ENCODE assay signal across 8 mouse cellular contexts in genomic region chr11:19017719-19018413, GRCm38 (mm10). TPM values are rescaled to one million over a fixed set of nuclear protein-coding genes. Genes with fewer than 3 reads are reported as not detected.
DNase-seq lines count a peak whose midpoint lies in the region; ATAC-seq and TF ChIP-seq lines count a peak whose summit lies in the region.

No protein-coding gene starts in this region.

- no peak for TF ChIP-seq POLR2A in myocyte (IDR thresholded peaks at IDR 0.05; ENCODE audit: insufficient read length, low read depth)

- H3K27me3 ChIP-seq in kidney, embryonic 15.5 days, result 0 out of 2 replicates have a peak, but pooled peaks cover 2% of the 10 kb centered on the region
- H3K27me3 ChIP-seq in embryonic facial prominence, embryonic 10.5 days (replicated peaks; ENCODE audit: low read depth, poor library complexity, severe bottlenecking), result peaks cover 53% of the 10 kb centered on the region
- no peaks in the 10 kb centered on the region for H3K27me3 ChIP-seq in hindbrain, postnatal 0 days (ENCODE audit: insufficient read depth, low read length)
- H3K27me3 ChIP-seq in myocyte (ENCODE audit: control insufficient read depth, insufficient read depth, insufficient read length), result no peaks in the 10 kb centered on the region

- no peaks in the 10 kb centered on the region for H3K9me3 ChIP-seq in kidney, embryonic 15.5 days (replicated peaks)
- H3K9me3 ChIP-seq in embryonic facial prominence, embryonic 10.5 days, result no peaks in the 10 kb centered on the region
- no peaks in the 10 kb centered on the region for H3K9me3 ChIP-seq in hindbrain, postnatal 0 days (ENCODE audit: low read length)

- no peak for DNase-seq in kidney, adult 9 months
- no peak for DNase-seq in embryonic facial prominence, embryonic 10.5 days (ENCODE audit: low spot score)
- no peak for DNase-seq in hindbrain, postnatal 0 days (ENCODE audit: low spot score)
- no peak for DNase-seq in natural killer cell, adult 2 months (ENCODE audit: low spot score in 2 of 2)

- peak overlapping the region; percentile 99 for H3K27ac ChIP-seq in kidney, embryonic 15.5 days
- H3K27ac ChIP-seq in embryonic facial prominence, embryonic 10.5 days (replicated peaks), result peak overlapping the region; percentile 99
- H3K27ac ChIP-seq in hindbrain, postnatal 0 days, result peak overlapping the region; percentile 99

- 3% methylated on average over 14 of the region's 14 CpGs for WGBS in kidney, embryonic 15.5 days
- WGBS in embryonic facial prominence, embryonic 10.5 days, result 2% methylated on average over 14 of the region's 14 CpGs
- 3% methylated on average over 14 of the region's 14 CpGs for WGBS in hindbrain, postnatal 0 days

- H3K4me3 ChIP-seq in kidney, embryonic 15.5 days (replicated peaks), result peak overlapping the region; percentile 59
- peak overlapping the region; percentile 78 for H3K4me3 ChIP-seq in embryonic facial prominence, embryonic 10.5 days
- peak overlapping the region; percentile 72 for H3K4me3 ChIP-seq in hindbrain, postnatal 0 days (ENCODE audit: low read length)
- peak overlapping the region; percentile 81 for H3K4me3 ChIP-seq in myocyte

- peaks cover 54% of the 10 kb centered on the region for H3K79me2 ChIP-seq in myocyte (ENCODE audit: control insufficient read depth, insufficient read depth)

- H3ac ChIP-seq in myocyte (ENCODE audit: control insufficient read depth, insufficient read length), result peak overlapping the region; percentile 80

- ATAC-seq in kidney, embryonic 15.5 days (replicated peaks; ENCODE audit: low FRiP score), result no peak
- ATAC-seq in hindbrain, postnatal 0 days, result no peak
- ATAC-seq in frontal cortex, adult (ENCODE audit: low TSS enrichment), result no peak
- no peak for ATAC-seq in erythroid progenitor cell, adult 5-6 weeks (replicated peaks; ENCODE audit: low FRiP score, poor library complexity, severe bottlenecking)

- peaks cover 35% of the 10 kb centered on the region for H3K4me1 ChIP-seq in kidney, embryonic 15.5 days
- peaks cover 42% of the 10 kb centered on the region for H3K4me1 ChIP-seq in embryonic facial prominence, embryonic 10.5 days
- no peaks in the 10 kb centered on the region; the same call in 1 of the 2 replicates for H3K4me1 ChIP-seq in hindbrain, postnatal 0 days (ENCODE audit: insufficient read depth, low read length)

- H3K4me2 ChIP-seq in kidney, embryonic 15.5 days, result peak overlapping the region; percentile 76
- peak overlapping the region; percentile 78 for H3K4me2 ChIP-seq in hindbrain, postnatal 0 days (ENCODE audit: low read depth, low read length)
- peak overlapping the region; percentile 99 for H3K4me2 ChIP-seq in myocyte (ENCODE audit: low read depth)

- peak overlapping the region; percentile 73 for H3K9ac ChIP-seq in kidney, embryonic 15.5 days
- peak overlapping the region; percentile 97 for H3K9ac ChIP-seq in hindbrain, postnatal 0 days (replicated peaks; ENCODE audit: low read length)

- TF ChIP-seq CTCF in hindbrain, postnatal 0 days (IDR thresholded peaks at IDR 0.05; ENCODE audit: low read depth), result no peak

- no peaks in the 10 kb centered on the region for H3K36me3 ChIP-seq in kidney, embryonic 15.5 days
- H3K36me3 ChIP-seq in embryonic facial prominence, embryonic 10.5 days (replicated peaks), result peaks cover 21% of the 10 kb centered on the region; the same call in 1 of the 2 replicates
- H3K36me3 ChIP-seq in hindbrain, postnatal 0 days (ENCODE audit: insufficient read depth, low read length), result no peaks in the 10 kb centered on the region; the same call in 1 of the 2 replicates
- no peaks in the 10 kb centered on the region for H3K36me3 ChIP-seq in myocyte (ENCODE audit: control insufficient read depth, insufficient read depth)

TF ChIP-seq in myocyte, 11 proteins besides CTCF, POLR2A, EP300 and RAD21:
- TF ChIP-seq MYOD1 (IDR thresholded peaks at IDR 0.05; ENCODE audit: control insufficient read depth in 1 of 3, insufficient read length in 2 of 3, low read depth in 2 of 3) (no peak), REST (IDR thresholded peaks at IDR 0.05; ENCODE audit: insufficient read depth, insufficient read length) (no peak), TCF12 (IDR thresholded peaks at IDR 0.05; ENCODE audit: insufficient read depth, poor library complexity, severe bottlenecking) (no peak), E2F4 (IDR thresholded peaks at IDR 0.05; ENCODE audit: insufficient read depth) (no peak), SRF (IDR thresholded peaks at IDR 0.05; ENCODE audit: control insufficient read depth, insufficient read length, low read depth) (no peak), USF1 (IDR thresholded peaks at IDR 0.05; ENCODE audit: low read depth) (no peak), TCF3 (IDR thresholded peaks at IDR 0.05; ENCODE audit: insufficient read length, low read depth) (no peak), MYOG (IDR thresholded peaks at IDR 0.05; ENCODE audit: control insufficient read depth in 1 of 3, insufficient read depth in 1 of 3, insufficient read length in 2 of 3, low read depth in 2 of 3) (no peak), CEBPB (IDR thresholded peaks at IDR 0.05; ENCODE audit: insufficient read depth, poor library complexity, severe bottlenecking) (no peak), POLR2AphosphoS2 (IDR thresholded peaks at IDR 0.05; ENCODE audit: insufficient read length, low read depth) (no peak), MAX (IDR thresholded peaks at IDR 0.05; ENCODE audit: low read depth) (no peak)

RNA-seq across cellular contexts. Expression of gene Meis1, which starts 0.9 kb away (rescaled TPM):
- 118 and 130 TPM in 2 replicates for polyA plus RNA-seq in kidney, embryonic 15.5 days (2015; fragmentation: Nextera tagmentation; extraction: Ambion mirVana)
- polyA plus RNA-seq in embryonic facial prominence, embryonic 10.5 days (2016; fragmentation: Nextera tagmentation; extraction: Ambion mirVana), result 73.3 and 89.6 TPM in 2 replicates
- 89.3 and 99.4 TPM in 2 replicates for total RNA-seq in hindbrain, postnatal 0 days (2014; rRNA removed)
- polyA plus RNA-seq in hindbrain, postnatal 0 days (2015; fragmentation: Nextera tagmentation; extraction: Ambion mirVana), result 112 and 114 TPM in 2 replicates
- polyA plus RNA-seq in myocyte (2012; fragmentation: generic; extraction: Trizol), result 7.1 TPM
- total RNA-seq in erythroid progenitor cell, adult 5-6 weeks (2015; ENCODE audit: low replicate concordance), result 6.1 and 8.0 TPM in 2 replicates
- total RNA-seq in erythroid progenitor cell, adult 5-6 weeks (2017; ENCODE audit: low replicate concordance), result 1.8 and 3.5 TPM in 2 replicates
